Mouse (Mus musculus): ENCODE data around the gene Ebf1.

The Ebf1 gene

DNA sequence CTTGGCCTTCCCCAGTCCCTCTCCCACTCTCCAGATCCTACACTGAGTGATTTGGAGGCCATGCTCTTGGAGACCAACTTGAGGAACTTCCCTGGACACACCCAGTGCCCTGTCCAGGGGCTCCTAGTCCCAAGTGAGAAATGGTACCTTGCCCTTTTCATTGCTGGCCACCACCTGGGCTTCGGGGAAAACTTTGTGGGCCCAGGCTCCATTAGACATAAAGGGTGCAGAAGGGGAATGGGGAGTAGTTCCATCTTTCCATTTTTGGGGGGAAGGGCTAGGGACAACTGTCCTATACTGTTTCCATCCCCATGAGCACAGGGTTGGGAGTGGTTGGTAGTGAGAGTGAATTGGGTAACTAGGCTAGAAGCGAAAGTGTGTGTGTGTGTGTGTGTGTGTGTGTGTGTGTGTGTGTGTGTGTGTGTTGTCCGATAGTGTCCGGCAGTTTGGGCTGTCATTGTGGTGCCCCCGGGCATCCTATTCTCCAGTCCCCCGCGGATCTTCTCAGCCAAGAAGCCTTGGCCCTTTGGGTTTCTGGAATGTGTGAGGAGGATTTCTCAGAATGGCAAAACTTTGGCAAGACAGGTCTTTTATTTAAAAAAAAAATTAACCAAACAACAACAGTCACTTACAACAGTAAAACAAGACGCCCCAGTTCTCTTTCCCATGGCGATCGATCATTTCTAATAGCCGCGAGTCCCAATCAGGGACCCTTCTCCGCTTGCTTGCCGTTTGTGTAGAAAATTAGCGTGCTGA is 2.2 kb downstream of the Ebf1 start:
- DNase-seq = no peak

GRCm38 (mm10) chr11:44619887-44620693 is 3.0 kb downstream of the Ebf1 start:
- DNase-seq = peak; percentile 39

- DNase-seq = no peak
Measured at GRCm38 (mm10) chr11:44620694-44621446, 3.8 kb downstream of the Ebf1 start.

DNA sequence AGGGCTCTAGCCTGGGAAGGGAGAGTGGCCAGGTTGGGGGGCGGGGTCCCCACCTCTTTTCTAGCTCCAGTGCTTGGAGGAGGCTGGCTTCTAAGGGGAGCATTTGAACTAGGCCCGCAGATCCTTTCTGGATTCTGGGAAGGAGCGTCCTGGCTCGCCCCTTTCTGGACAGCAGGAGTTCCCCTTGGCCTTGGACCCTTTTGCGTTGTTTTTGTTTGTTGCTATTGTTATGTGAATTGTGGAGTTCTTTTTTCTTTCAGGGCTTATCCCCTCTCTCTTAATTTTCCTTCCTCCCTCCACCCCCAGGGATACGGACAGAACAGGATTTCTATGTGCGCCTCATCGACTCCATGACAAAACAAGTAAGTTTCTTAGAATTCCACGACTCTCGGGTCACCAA is 4.5 kb downstream of the Ebf1 start:
- no peak for DNase-seq

DNA sequence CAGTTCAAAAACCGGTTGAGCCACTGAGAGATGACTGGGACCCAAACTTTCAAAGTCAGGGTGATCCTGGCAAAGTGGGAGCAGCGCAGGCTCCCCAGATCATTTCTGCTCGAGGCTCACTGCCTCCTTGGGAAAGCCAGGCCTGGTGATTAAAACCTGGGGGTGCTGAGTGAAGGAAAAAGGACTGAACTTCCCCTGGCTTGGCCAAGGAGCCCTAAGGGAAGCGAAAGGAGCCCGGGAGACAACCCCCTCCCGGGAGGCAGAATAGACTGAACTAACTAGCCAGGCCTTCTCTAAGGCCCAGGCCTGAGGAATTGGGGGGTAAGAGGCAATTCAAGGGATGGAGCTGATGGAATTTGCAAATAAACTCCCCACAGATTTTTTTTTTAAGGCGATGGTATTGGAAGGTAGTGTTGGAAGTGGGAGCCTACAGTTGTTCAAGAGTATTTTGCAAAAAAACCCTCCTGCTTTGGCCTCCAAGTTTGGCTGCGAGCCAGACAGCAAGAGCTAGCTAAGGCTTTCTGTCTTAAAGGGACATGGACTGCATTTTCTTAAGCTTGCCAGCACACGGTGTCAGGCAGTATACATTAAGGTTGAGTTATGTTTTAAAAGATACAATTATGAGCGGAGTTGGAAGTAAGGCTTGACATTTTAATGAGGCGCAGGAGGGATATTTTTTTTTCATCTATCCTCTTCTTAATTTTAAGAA is 5.1 kb downstream of the Ebf1 start:
- peak; percentile 39 for DNase-seq

DNA sequence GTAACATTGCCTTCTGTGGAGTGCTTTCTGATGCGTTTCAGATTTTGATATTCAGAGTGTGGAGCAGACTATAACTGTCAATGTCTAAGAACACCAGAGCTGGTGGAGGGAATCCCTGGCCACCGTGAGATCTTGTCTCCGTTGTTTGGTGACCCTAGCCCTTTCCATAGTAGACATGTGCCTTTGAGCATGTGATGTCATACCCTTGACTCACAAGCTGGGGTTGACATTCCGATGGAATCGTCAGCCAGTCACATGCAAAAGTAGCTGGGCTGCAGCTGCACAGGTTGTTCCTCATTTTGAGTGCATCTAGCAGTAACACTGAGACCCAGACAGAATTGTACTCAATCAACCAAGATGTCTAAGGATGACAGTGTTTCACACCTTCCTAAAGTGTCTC is 7.4 kb downstream of the Ebf1 start:
- no peak for DNase-seq

DNA sequence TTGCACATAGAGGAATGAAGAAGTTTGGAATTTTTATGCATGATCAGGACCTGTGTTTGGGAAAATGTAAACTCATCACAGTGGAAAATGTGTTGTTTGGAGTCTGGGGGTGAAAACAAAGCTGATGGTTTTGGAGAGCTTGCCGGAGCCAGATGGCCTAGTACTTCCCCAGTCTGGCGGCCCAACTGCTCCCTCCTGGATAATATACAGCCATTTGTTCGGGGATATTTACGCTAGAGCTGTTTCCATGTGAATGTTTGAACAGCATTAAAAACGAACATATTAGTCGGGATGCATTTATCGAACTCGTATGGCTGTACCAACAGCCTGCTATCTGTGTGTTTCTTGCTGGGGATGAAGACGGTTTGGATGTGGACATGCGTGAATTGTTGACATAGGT is 8.9 kb downstream of the Ebf1 start:
- no peak for DNase-seq

DNA sequence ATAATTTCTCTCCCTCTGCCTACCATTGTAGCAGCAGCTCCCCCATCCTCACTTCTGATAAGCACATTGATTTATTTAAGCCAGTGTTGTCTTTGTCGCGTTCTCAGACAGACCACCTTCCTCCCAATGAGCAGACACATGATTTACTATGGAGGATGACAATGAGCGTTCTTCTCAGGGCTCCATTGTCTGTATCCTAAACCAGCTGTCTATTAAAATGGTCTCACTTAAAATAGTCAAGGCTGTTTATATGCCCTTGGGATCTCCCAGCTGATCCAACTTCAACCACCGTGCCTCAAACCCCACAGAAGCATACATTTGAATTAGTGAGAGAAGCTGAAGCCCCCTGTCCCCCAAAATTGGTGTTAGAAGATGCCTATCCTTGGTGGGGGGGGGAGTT is 11.3 kb downstream of the Ebf1 start:
- no peak for DNase-seq

DNA sequence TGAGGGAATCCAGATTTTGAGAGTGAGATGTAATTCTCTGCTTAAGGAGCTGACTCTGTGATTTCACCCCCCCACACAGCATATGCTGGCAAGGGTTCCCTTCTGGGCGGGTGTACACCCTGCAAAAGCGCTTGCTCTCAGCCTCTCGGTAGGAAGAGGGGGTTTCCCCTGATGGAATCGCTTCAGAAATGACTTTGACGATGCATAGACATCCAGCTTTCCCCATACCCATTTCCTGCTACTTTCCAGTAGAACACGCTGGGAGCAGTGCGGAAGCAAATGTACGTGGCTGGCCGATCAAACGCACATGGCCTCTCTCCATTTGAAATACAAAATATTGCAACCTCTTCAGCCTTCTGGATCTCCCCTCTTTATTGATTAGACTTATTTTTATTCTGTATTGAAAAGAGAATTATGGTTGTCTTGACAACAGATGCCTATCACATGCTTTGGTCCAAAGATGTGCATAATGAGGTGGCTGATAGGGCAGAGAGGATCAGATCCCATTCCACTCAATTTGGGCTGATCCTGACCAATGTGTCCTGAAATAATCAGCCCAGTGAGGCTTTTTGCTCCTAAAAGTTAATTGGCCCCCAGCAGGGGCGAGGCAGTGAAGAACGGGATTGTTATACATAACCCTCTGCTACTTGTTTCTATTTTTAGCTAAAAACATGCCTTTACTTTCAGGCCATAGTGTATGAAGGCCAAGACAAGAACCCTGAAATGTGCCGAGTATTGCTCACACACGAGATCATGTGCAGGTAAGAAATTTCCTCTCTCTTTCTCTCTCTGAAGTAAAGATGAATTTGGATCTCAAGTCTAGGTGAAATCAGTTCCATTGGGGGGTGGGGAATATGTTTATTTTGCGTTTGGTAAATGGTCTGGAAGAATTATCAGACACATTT is 15.2 kb downstream of the Ebf1 start:
- DNase-seq = no peak

GRCm38 (mm10) chr11:44633001-44633693 is 16.0 kb downstream of the Ebf1 start:
- DNase-seq = no peak

GRCm38 (mm10) chr11:44634552-44635193 is 17.6 kb downstream of the Ebf1 start:
- no peak for DNase-seq

DNA sequence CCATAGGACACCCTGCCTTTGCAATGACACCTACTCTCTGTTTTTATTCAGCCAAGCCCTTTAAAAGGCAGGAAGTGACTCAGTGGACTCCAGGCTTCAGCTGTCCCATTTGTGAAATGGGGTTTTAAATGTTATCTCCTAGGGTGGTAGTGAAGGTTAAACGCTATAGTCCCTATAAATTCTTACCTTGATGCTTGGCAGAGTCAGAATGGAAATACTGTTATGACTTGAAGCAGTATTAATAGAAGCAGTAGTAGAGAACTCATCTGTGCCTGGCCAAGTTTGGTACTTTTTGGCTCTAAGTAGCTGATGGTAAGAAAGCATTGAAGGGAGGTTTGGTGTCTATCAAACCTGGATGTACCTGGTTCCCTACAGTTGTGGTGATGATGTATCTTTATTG is 19.1 kb downstream of the Ebf1 start:
- no peak for DNase-seq

DNA sequence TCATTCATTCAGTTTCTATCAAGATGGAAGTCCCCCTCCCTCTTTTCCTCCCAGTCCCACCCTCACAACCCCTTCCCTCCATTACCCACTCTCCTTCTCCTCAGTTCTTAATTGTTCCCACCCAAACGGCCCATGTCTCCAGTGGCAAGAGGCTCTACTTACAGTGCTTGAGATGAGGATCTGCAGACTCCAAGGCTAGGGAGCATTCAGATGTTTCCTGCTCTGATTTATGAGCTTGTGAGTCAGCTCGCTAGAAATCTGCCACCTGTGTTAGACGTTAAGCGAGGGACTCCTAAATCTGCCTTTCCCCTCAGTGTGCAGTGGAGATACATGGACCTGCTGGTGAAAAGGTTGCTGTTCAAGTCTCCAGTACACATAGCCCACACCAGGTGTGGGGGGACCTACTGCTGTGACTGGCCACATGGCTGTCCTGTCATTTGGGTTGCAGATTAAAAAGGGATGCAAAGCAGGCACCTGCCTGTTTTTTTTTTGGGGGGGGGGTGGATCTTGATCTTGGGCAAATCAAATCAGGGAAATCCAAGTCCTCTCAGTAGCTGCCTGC is 21.2 kb downstream of the Ebf1 start:
- no peak for DNase-seq

GRCm38 (mm10) chr11:44641496-44641895 is 24.4 kb downstream of the Ebf1 start:
- DNase-seq = peak; percentile 33

GRCm38 (mm10) chr11:44654340-44655019 is 37.4 kb downstream of the Ebf1 start:
- DNase-seq = no peak

GRCm38 (mm10) chr11:44655468-44655867 is 38.4 kb downstream of the Ebf1 start:
- no peak for DNase-seq

DNA sequence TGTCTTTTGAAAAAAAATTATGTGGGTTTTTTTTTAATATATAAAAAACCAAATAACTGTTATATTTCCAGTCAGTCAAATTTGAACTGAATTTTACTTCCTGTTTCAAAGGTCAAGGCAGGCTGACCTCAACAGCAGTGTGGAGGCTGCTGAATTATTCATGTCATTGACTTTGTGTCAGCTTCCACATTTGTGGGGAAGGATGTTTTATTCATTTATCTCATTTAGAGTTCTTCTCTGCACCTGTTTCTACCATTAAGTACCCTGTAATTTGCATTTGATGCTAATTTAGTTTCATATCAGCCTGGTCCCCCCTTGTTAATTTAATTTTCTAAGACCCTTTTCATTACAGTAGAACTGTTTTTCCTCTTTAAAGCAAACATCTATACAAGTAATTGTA is 39.8 kb downstream of the Ebf1 start:
- no peak for DNase-seq

DNA sequence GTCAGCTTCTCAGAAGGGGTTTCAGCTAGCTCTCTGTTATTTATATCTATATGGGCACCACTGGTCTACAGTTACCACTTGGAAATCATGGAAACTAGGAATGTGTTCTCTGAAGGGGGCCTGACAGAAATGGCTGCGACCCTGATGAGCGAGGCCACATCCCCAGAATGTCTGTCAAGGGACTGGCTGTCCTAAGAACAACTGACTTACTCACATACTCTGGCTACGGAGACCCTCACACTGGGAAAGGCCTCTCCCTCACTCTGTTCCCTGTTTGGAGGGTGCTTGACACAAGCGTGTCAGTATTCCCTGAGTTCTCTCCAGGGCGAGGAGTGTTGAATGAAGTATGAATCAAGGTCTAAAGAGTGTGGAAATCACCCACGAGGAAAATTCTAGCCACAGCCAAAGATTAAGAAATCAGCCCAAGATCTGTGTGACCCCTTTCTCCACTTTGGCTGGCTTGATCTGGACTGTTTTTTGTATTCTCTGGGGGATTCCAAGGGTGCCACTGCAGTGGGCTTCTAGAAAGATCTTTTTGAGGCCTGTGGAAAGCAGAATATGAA is 40.8 kb downstream of the Ebf1 start:
- no peak for DNase-seq

DNA sequence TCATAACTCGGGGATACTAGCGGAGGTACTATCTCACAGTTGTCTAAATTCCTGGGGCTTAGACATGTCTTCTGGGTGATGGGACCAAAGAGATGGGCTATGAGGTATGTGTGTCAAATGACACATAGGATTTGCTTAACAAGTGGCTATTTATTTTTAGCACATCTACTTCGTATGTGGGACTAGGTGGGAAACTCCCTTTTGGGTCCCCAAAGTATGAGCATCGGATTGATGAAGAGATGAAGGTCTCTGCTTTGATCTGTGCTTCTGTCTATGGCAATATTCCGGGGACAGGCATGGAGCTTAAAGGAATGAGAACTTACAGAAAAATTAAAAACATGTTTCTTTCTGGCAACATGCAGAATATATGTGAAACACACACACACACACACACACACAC is 44.8 kb downstream of the Ebf1 start:
- DNase-seq = no peak

Measured in kidney, adult 18-20 months (tissue).